Mouse (Mus musculus) stomach, postnatal 0 days (tissue): Measurements from ENCODE around the gene Smco1.

Experiments
- CTCF ChIP-seq: IDR thresholded peaks from 2 replicates; pipeline ENCODE4 v1.5.1; 2016; ENCODE audit warnings: antibody characterized with exemption, low read depth, mild to moderate bottlenecking, moderate library complexity
- EP300 ChIP-seq: optimal IDR thresholded peaks from 2 replicates; pipeline ENCODE3; 2016; ENCODE audit warnings: antibody characterized with exemption

DNA sequence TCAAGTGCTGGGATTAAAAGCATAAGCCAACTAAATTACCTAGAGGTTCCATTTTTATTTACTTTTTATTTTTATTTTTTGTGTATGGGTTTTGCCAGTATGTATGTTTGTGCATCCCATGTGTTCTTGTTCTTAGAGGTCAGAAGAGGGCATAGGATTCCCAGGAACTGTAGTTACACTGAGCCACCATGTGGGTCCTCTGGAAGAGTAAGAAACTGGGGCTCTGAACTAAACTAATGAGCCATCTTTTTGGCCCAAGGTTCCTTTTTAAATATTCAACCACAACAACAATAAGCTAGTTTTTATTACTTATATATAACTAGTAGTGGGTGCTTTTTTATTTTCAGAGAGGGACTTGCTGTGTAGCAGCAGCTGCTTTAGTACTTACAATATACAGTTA, 11.3 kb downstream of the Smco1 start:
- no peak for TF ChIP-seq CTCF
- no peak for TF ChIP-seq EP300
